Mouse (Mus musculus) kidney, adult 2 months (tissue): ENCODE data around the gene Fcrlb.

ENCODE experiments used
- CTCF ChIP-seq: fragments of 200-500 bp; conservative IDR thresholded peaks from 2 replicates; pipeline ENCODE4 v1.5.1; 2011; ENCODE audit warnings: low read depth, mild to moderate bottlenecking, control low read depth, low read length, moderate library complexity, mixed read lengths; ENCODE audit not compliant: insufficient read depth, insufficient read length
- POLR2A ChIP-seq: fragments of 200-500 bp; IDR thresholded peaks from one replicate; pipeline ENCODE4 v1.6.1; 2011; ENCODE audit warnings: low read depth, low read length, control low read depth

DNA sequence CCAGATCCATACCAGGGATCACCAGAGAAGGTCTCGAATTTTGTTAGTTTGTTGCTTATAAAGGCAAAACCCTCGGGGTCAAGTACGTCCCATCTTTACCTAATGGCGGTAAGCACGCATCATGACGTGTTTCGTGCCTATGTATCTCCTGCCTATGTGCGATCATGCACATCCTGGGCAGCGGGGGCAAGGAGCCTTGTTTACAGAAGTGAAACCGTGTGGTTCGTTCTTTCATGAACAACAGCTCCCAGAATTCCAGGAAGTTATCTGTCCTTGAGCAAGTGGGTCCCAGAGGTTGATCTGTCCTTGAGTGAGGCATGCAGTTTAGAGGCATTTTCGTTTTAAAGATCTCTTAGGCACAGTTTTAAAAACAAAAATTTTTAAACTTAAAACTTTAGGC is 26.5 kb upstream of the Fcrlb start:
- TF ChIP-seq POLR2A (no peak), CTCF (no peak)
